Mouse (Mus musculus): ENCODE measurements at regions not wholly inside any gene's neighbourhood (a gene's known extent, or its start where the extent isn't known, plus 50 kb on each side); places are given as distances from the start of the nearest gene placed in this dataset.

GRCm38 (mm10) chr10:111757689-111758088 lies 214.8 kb upstream of the Krr1 start:
- TF ChIP-seq POLR2A (IDR thresholded peaks at IDR 0.05; ENCODE audit: low read depth, low read length) (no peak), CHD1 (IDR thresholded peaks at IDR 0.05; ENCODE audit: low read depth, low read length) (no peak), ZKSCAN1 (IDR thresholded peaks at IDR 0.05; ENCODE audit: borderline replicate concordance, low read depth, low read length) (no peak), CHD2 (IDR thresholded peaks at IDR 0.05; ENCODE audit: low read length) (no peak), CTCF (conservative IDR thresholded peaks at IDR 0.05 in 1 of 2, IDR thresholded peaks at IDR 0.05 in 1 of 2; ENCODE audit: low read depth in 2 of 2, low read length in 2 of 2) (no peak), MYC (IDR thresholded peaks at IDR 0.05; ENCODE audit: low read depth, low read length) (no peak), TCF12 (IDR thresholded peaks at IDR 0.05; ENCODE audit: low read depth, low read length) (no peak), JUND (conservative IDR thresholded peaks at IDR 0.05; ENCODE audit: low read depth, low read length) (no peak), EP300 (IDR thresholded peaks at IDR 0.05; ENCODE audit: low read length) (no peak), ZC3H11A (IDR thresholded peaks at IDR 0.05; ENCODE audit: low read depth, low read length) (no peak), RCOR1 (conservative IDR thresholded peaks at IDR 0.05; ENCODE audit: low read depth, low read length) (no peak), MXI1 (IDR thresholded peaks at IDR 0.05; ENCODE audit: low read depth, low read length) (no peak)
